Mouse (Mus musculus) layer of hippocampus, postnatal 25 days (tissue): ENCODE results near the gene Hist1h2bl. TPM values are rescaled to one million over a fixed set of nuclear protein-coding genes. Genes with fewer than 3 reads are reported as not detected.
"Not testable (repeated sequence)": the region's sequence is repeated elsewhere in the genome, so short reads cannot be mapped to it uniquely, and the experiment has no call there.

ENCODE experiments used
- DNase-seq, 2 experiments: peaks; one replicate each; pipeline ENCODE4 v3.0.0; 2022; ENCODE audit warnings: mixed read lengths in 2 of 2, low spot score in 1 of 2; ENCODE audit errors: extremely low spot score in 1 of 2
- total RNA-seq, 2 experiments: library from RNA; stranded (reverse); gene quantifications; 2 replicates each; pipeline ENCODE4 v1.2.3; 2021

The Hist1h2bl gene
- total RNA-seq, 2 experiments from 2014 or later: 32.0 to 37.1 TPM

- no peak for DNase-seq
These were observed 7.3 kb upstream of the Hist1h2bl start for GRCm38 (mm10) chr13:21722993-21723836.

GRCm38 (mm10) chr13:21722373-21722925 is 6.5 kb upstream of the Hist1h2bl start:
- DNase-seq: no peak

DNA sequence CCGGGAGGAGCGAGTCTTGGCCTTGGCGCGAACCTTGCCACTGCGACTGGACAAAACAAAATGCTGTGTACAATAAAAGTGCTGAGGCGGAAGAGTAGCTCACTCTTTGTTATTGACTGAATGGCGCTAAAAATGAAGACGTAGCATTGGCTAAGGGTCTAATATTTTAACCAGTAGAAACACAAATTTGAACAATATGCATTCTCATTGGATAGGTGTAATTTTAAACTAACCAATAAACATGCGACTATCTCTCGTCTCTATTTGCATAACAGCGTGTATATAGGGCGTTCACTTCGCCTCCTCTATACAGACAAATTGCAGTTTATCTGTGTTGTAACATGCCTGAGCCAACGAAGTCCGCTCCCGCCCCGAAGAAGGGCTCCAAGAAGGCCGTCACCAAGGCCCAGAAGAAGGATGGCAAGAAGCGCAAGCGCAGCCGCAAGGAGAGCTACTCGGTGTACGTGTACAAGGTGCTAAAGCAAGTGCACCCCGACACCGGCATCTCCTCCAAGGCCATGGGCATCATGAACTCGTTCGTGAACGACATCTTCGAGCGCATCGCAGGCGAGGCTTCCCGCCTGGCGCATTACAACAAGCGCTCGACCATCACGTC is 5.9 kb upstream of the Hist1h2bl start, which contains the start of gene Hist1h2bm:
Gene Hist1h2bm, plus strand, starts transcription at position 288 of the 616 bp plus-strand sequence.
- DNase-seq: peak; percentile 53 to 59

DNA sequence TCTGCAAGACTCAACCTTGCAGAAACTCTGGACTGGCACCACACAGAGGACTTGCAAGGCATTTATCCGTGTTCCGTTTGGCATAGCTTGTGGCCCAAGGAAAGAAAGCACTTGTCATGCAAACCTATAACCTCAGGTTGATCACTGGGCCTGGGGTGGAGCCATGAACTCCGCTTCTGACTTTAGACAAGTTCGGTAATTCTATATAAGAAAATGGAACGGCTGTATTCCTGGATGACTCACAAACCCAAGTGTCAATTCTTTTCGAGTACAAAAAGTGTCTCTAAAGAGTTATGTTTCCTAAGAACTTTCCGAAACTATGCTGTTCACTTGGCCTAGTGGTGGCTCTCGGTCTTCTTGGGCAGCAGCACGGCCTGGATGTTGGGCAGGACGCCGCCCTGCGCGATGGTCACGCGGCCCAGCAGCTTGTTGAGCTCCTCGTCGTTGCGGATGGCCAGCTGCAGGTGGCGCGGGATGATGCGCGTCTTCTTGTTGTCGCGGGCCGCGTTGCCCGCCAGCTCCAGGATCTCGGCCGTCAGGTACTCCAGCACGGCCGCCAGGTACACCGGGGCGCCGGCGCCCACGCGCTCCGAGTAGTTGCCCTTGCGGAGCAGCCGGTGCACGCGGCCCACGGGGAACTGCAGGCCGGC is 5.3 kb upstream of the Hist1h2bl start:
- not testable (repeated sequence) for DNase-seq

GRCm38 (mm10) chr13:21718381-21719080 is 2.6 kb upstream of the Hist1h2bl start:
- no peak for DNase-seq

GRCm38 (mm10) chr13:21717397-21718357 is 1.7 kb upstream of the Hist1h2bl start, which contains the start of gene Hist1h3h:
Gene Hist1h3h, plus strand, starts transcription at chr13:21717659.
- DNase-seq: peak; percentile 66 to 82

- not testable (repeated sequence) for DNase-seq
These were observed 823 bp upstream of the Hist1h2bl start for GRCm38 (mm10) chr13:21716540-21717391.

DNA sequence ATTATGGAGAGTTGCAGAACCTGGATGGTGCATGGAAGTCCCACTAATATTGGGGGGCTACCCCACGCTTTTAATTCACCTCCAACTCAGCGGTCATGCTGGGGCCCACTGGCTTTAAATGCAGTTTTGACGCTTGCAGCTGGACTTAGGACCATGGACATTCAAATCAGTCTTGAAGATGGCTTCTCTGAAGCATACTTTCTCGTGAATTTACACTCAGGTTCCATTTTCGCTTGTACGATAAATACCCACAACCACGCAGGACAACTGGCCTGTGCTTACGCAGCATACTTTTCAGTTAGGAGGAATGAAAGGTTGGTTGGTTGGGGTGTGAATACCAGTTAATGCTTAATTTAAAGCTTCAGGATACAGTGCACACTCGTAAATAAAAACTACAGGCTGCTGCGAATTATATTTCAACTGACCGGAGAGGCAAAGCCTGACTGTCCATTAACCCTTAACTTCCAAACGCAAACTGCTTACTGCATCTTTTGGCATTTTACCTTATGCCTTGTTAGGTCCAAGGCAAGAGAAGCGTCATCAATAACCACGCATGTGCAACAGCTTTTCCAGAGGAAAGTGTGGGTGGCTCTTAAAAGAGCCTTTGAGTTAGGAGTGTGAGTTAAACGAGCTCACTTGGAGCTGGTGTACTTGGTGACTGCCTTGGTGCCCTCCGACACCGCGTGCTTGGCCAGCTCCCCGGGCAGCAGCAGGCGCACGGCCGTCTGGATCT is 646 bp downstream of the Hist1h2bl start:
- peak in 1 of 2 experiments; percentile 5 for DNase-seq

DNA sequence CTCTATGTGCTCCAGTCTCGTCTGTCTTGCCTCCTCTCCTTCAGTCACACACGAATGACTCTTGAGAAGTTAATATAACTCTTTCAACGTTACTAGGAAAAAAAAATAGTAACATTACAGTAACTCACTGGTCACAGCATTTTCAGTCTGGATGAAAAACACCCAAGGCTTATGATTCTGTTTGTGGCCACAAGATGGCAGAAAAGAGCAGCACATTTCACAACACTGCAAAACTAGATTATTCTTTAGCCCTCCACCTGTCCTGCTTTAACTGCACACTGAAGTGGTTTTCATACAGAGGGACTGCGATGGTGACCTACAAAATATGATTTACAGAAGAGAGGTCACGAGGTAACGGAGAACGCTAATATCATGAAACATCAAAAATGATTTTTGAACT is 1.2 kb downstream of the Hist1h2bl start:
- DNase-seq: peak; percentile 28 to 59

- no peak for DNase-seq
These were observed 4.2 kb downstream of the Hist1h2bl start for GRCm38 (mm10) chr13:21711698-21712097.

DNA sequence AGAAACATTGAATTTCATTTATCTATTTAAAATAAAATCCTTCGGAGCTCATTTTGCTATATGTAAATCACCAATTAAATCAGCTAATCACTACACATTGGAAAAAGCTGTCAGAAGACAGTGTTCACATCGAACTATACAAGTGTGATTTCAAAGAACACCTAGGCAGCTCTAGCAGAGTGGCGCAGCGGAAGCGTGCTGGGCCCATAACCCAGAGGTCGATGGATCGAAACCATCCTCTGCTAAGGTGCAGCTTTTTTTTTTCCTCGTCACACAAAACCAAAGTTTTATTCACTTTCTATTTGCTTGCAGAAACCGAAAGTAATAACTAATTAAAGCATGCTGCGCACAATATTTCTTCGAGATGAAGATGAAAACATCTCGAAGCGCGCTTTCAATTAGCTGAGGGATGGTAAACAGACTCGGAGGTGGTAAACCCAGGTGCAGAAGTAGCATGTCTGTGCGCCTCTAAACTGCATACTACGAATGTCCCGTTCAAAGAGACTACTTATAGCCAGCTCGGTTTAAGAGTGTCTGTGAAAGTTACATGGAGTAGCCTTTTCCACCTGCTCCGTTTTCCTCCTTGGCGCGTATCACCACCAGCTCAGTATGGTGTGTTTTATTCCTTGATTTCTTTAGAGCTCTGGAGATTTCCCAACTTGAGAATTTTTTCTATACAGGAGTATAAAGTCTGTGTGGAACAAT is 5.0 kb downstream of the Hist1h2bl start:
- DNase-seq: peak; percentile 75 to 82

GRCm38 (mm10) chr13:21710031-21710711 is 5.8 kb downstream of the Hist1h2bl start:
- peak; percentile 81 to 92 for DNase-seq

GRCm38 (mm10) chr13:21706669-21707068 is 9.3 kb downstream of the Hist1h2bl start:
- no peak for DNase-seq

DNA sequence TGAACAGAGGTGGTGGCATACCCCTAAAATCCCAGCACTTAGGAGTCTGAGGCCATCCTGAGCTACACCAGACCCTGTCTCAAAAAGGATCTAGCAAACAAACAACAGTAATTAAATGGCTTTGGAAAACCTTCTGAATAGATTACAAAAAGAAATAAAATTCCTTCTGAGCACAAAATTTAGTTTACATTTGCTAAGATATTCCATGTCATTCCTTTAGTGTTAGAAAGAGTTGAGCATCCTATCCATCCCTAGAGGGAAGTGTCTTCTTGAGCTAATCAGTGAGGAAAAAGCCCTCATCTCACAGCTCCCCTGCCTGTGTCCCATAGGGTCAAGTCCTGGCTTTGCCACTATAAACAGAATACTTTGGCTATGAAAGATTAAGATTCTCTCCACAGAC is 18.1 kb downstream of the Hist1h2bl start, which contains the start of gene Olfr1359:
Gene Olfr1359, plus strand, starts transcription at position 301 of the 400 bp plus-strand sequence.
- DNase-seq: no peak

DNA sequence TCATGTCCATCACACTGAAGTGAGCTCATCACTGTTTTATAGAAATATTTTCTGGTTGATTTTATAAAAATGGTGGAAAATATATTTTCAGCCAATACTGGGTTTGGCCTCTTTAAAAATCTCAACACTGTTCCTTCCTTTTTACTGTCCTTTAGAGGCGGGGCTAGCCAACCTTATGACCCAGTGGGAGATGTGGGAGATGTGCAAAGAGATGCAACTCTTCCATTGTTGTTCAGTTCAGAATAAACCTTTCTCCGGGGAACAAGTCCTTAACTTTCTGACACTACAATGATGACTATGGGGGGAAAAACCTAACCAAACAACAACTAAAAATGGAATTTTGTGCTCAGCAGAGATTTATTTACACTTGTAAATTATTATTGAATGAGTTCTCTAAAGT is 38.6 kb downstream of the Hist1h2bl start, which contains the start of gene Olfr1360:
Gene Olfr1360, minus strand, starts transcription at position 101 of the 400 bp plus-strand sequence.
- no peak for DNase-seq
